Mouse (Mus musculus) cerebellum, adult 2 months (tissue): ENCODE data around the gene Sorbs2.

ENCODE experiments used
- CTCF ChIP-seq: fragments of 200-500 bp; IDR thresholded peaks from 2 replicates; pipeline ENCODE4 v1.5.1; 2011; ENCODE audit warnings: low read depth, mild to moderate bottlenecking, control low read depth, low read length, moderate library complexity, borderline replicate concordance; ENCODE audit not compliant: insufficient read depth
- POLR2A ChIP-seq: fragments of 200-500 bp; IDR thresholded peaks from 2 replicates; pipeline ENCODE4 v1.6.1; 2011; ENCODE audit warnings: low read length, control low read depth, borderline replicate concordance; ENCODE audit not compliant: insufficient read depth

DNA sequence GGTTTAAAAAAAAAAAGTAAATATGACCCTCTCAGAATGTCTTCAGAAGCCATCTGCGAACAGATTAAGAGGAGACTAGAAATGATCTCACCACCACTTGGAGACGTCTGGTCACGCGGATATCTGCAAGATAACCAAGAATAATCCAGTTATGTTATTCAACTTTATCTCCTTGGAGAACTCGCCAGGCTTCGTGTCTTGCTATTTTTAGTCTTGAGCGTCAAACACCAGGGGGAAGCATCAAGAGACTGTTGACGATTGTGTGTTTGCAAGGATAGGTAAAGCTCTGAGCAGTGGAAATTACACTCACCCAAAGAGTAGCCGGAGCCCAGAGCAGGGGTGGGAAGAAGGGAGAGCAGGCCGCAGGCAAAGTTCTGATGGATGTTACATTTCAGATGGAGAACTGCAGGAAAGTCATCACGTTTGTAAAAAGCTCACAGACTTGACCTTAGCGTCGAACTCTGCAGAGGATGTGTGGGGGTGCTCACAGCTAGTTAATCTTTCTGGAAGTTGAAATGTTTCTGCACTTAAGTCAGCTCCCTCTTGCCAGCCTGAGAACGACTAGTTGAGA is 337.4 kb downstream of the Sorbs2 start:
- TF ChIP-seq POLR2A (no peak), CTCF (no peak)
